ENCODE assay signal across 8 mouse cellular contexts in genomic region chr9:31253866-31254696, GRCm38 (mm10). TPM values are rescaled to one million over a fixed set of nuclear protein-coding genes. Genes with fewer than 3 reads are reported as not detected.
DNase-seq lines count a peak whose midpoint lies in the region; ATAC-seq and TF ChIP-seq lines count a peak whose summit lies in the region.

No protein-coding gene starts in this region.

- DNase-seq in kidney, postnatal 0 days (ENCODE audit: low spot score): no peak
- no peak for DNase-seq in kidney, postnatal 25 days
- DNase-seq in Muller cell, postnatal 12 days (ENCODE audit: inconsistent ontology term): peak; percentile 16

- no peak overlapping the region for H3K4me3 ChIP-seq in kidney, postnatal 0 days (replicated peaks; ENCODE audit: low read depth, low read length)
- no peak overlapping the region; the same call in 1 of the 2 replicates for H3K4me3 ChIP-seq in heart, embryonic 12.5 days
- no peak overlapping the region for H3K4me3 ChIP-seq in lung, embryonic 16.5 days (ENCODE audit: low read length)
- H3K4me3 ChIP-seq in forebrain, embryonic 12.5 days (replicated peaks): no peak overlapping the region

- H3K36me3 ChIP-seq in kidney, postnatal 0 days (ENCODE audit: insufficient read depth, low read length): no peaks in the 10 kb centered on the region
- no peaks in the 10 kb centered on the region for H3K36me3 ChIP-seq in heart, embryonic 12.5 days
- H3K36me3 ChIP-seq in lung, embryonic 16.5 days (ENCODE audit: control insufficient read depth, insufficient read depth, low read length): no peaks in the 10 kb centered on the region
- H3K36me3 ChIP-seq in forebrain, embryonic 12.5 days (replicated peaks): no peaks in the 10 kb centered on the region

- no peaks in the 10 kb centered on the region for H3K27me3 ChIP-seq in kidney, postnatal 0 days (ENCODE audit: insufficient read depth, low read length)
- H3K27me3 ChIP-seq in heart, embryonic 12.5 days (replicated peaks): no peaks in the 10 kb centered on the region
- no peaks in the 10 kb centered on the region for H3K27me3 ChIP-seq in lung, embryonic 16.5 days (ENCODE audit: control insufficient read depth, insufficient read depth, low read depth, low read length)
- H3K27me3 ChIP-seq in forebrain, embryonic 12.5 days: no peaks in the 10 kb centered on the region

- WGBS in kidney, postnatal 0 days: 62% methylated on average over 11 of the region's 11 CpGs
- 61% methylated on average over 11 of the region's 11 CpGs for WGBS in heart, embryonic 12.5 days
- 48% methylated on average over 11 of the region's 11 CpGs for WGBS in lung, embryonic 16.5 days
- 80% methylated on average over 11 of the region's 11 CpGs for whole genome bisulfite sequencing in forebrain, embryonic 12.5 days

- peak overlapping the region; percentile 50 for H3K27ac ChIP-seq in kidney, postnatal 0 days
- peak overlapping the region; percentile 53 for H3K27ac ChIP-seq in heart, embryonic 12.5 days (ENCODE audit: poor library complexity, severe bottlenecking)
- peak overlapping the region; percentile 58 for H3K27ac ChIP-seq in lung, embryonic 16.5 days (ENCODE audit: low read length)
- H3K27ac ChIP-seq in forebrain, embryonic 12.5 days: no peak overlapping the region

- H3K4me1 ChIP-seq in kidney, postnatal 0 days (replicated peaks; ENCODE audit: insufficient read depth, low read length): no peaks in the 10 kb centered on the region
- H3K4me1 ChIP-seq in heart, embryonic 12.5 days (replicated peaks): peaks cover 6% of the 10 kb centered on the region
- H3K4me1 ChIP-seq in lung, embryonic 16.5 days (replicated peaks; ENCODE audit: control insufficient read depth, insufficient read depth, low read length): peaks cover 9% of the 10 kb centered on the region
- no peaks in the 10 kb centered on the region for H3K4me1 ChIP-seq in forebrain, embryonic 12.5 days

- 0 out of 2 replicates have a peak overlapping the region, but pooled peaks have one; percentile 27 for H3K9ac ChIP-seq in kidney, postnatal 0 days (ENCODE audit: low read depth, low read length)
- no peak overlapping the region for H3K9ac ChIP-seq in heart, embryonic 12.5 days
- H3K9ac ChIP-seq in lung, embryonic 16.5 days (ENCODE audit: low read length): no peak overlapping the region
- H3K9ac ChIP-seq in forebrain, embryonic 12.5 days: no peak overlapping the region

- no peaks in the 10 kb centered on the region for H3K9me3 ChIP-seq in kidney, postnatal 0 days (replicated peaks; ENCODE audit: low read length)
- no peaks in the 10 kb centered on the region for H3K9me3 ChIP-seq in heart, embryonic 12.5 days (replicated peaks)
- H3K9me3 ChIP-seq in lung, embryonic 16.5 days (ENCODE audit: control insufficient read depth, low read length): no peaks in the 10 kb centered on the region
- no peaks in the 10 kb centered on the region for H3K9me3 ChIP-seq in forebrain, embryonic 12.5 days

- no peak for ATAC-seq in kidney, postnatal 0 days (replicated peaks; ENCODE audit: low FRiP score, low read depth)
- ATAC-seq in heart, embryonic 12.5 days (ENCODE audit: insufficient number of reproducible peaks, low FRiP score): peak; percentile 56
- ATAC-seq in lung, embryonic 16.5 days (ENCODE audit: low read depth): peak; percentile 32
- ATAC-seq in frontal cortex, adult (ENCODE audit: low TSS enrichment): no peak
- no peak; the same call in 1 of the 2 replicates for ATAC-seq in megakaryocyte progenitor cell, adult 5-6 weeks (replicated peaks; ENCODE audit: poor library complexity)
- ATAC-seq in forebrain, embryonic 12.5 days (ENCODE audit: low FRiP score): no peak

- H3K4me2 ChIP-seq in kidney, postnatal 0 days (ENCODE audit: low read length): 0 out of 2 replicates have a peak overlapping the region, but pooled peaks have one; percentile 37
- H3K4me2 ChIP-seq in heart, embryonic 12.5 days: peak overlapping the region; percentile 55
- peak overlapping the region; percentile 59; the same call in 1 of the 2 replicates for H3K4me2 ChIP-seq in lung, embryonic 16.5 days (ENCODE audit: low read depth, low read length)
- H3K4me2 ChIP-seq in forebrain, embryonic 12.5 days: no peak overlapping the region

- TF ChIP-seq CTCF in kidney, postnatal 0 days (IDR thresholded peaks at IDR 0.05; ENCODE audit: low read depth): no peak

RNA-seq across cellular contexts. Expression of gene Prdm10, which starts 26.3 kb away (rescaled TPM):
- 1.9 TPM in 2 replicates for polyA plus RNA-seq in kidney, postnatal 0 days (2015; fragmentation: Nextera tagmentation; extraction: Ambion mirVana)
- polyA plus RNA-seq in heart, embryonic 12.5 days (2016; fragmentation: Nextera tagmentation; extraction: Ambion mirVana): 5.4 and 5.7 TPM in 2 replicates
- polyA plus RNA-seq in lung, embryonic 16.5 days (2015; fragmentation: Nextera tagmentation; extraction: Ambion mirVana): 4.6 and 4.8 TPM in 2 replicates
- 8.9 and 11.7 TPM in 2 replicates for total RNA-seq in megakaryocyte progenitor cell, adult 5-6 weeks (2015)
- 9.2 and 10.6 TPM in 2 replicates for total RNA-seq in megakaryocyte progenitor cell, adult 5-6 weeks (2017)
- 10.7 and 11.0 TPM in 2 replicates for polyA plus RNA-seq in forebrain, embryonic 12.5 days (2016; fragmentation: Nextera tagmentation; extraction: Ambion mirVana)

RNA-seq across cellular contexts. Expression of gene Aplp2, which starts 42.5 kb away (rescaled TPM):
- polyA plus RNA-seq in kidney, postnatal 0 days (2015; fragmentation: Nextera tagmentation; extraction: Ambion mirVana): 357 and 367 TPM in 2 replicates
- polyA plus RNA-seq in heart, embryonic 12.5 days (2016; fragmentation: Nextera tagmentation; extraction: Ambion mirVana): 344 and 358 TPM in 2 replicates
- 506 and 518 TPM in 2 replicates for polyA plus RNA-seq in lung, embryonic 16.5 days (2015; fragmentation: Nextera tagmentation; extraction: Ambion mirVana)
- total RNA-seq in megakaryocyte progenitor cell, adult 5-6 weeks (2015): 31.2 and 54.0 TPM in 2 replicates
- 36.9 and 71.1 TPM in 2 replicates for total RNA-seq in megakaryocyte progenitor cell, adult 5-6 weeks (2017)
- polyA plus RNA-seq in forebrain, embryonic 12.5 days (2016; fragmentation: Nextera tagmentation; extraction: Ambion mirVana): 213 and 223 TPM in 2 replicates

Comparison
In these comparisons a context has a peak if more than half of its experiments do, and no peak if none do; other contexts are left out.
1. ATAC-seq: peak in heart, embryonic 12.5 days (single experiment) and lung, embryonic 16.5 days (single experiment); none in kidney, postnatal 0 days (single experiment), frontal cortex, adult (single experiment), megakaryocyte progenitor cell, adult 5-6 weeks (single experiment) and forebrain, embryonic 12.5 days (single experiment).